Mouse (Mus musculus): Measurements from ENCODE around the gene Zfp120. TPM values are rescaled to one million over a fixed set of nuclear protein-coding genes. Genes with fewer than 3 reads are reported as not detected.

Zfp120 gene
- 7.8 TPM for polyA plus RNA-seq (2014; fragmentation: Illumina TruSeq; extraction: RNeasy Lipid Tissue Mini Kit (QIAGEN cat#74804); ENCODE audit: insufficient read depth, low read depth, low replicate concordance)

GRCm38 (mm10) chr2:150136435-150136897 lies at the start of gene Zfp120:
Gene Zfp120, minus strand, starts transcription at chr2:150136708.

GRCm38 (mm10) chr2:150181570-150181999 lies 45.1 kb upstream of the Zfp120 start, which contains the start of gene Gm14139:
Gene Gm14139, plus strand, starts transcription at chr2:150181755.

GRCm38 (mm10) chr2:150179579-150179978 lies 43.1 kb upstream of the Zfp120 start, which contains the start of gene Gm10770:
Gene Gm10770, minus strand, starts transcription at chr2:150179679.

Other genes starting within 250 kb of the Zfp120 start
- gene Gm10770, start 43.0 kb upstream of the Zfp120 start, polyA plus RNA-seq (2014; fragmentation: Illumina TruSeq; extraction: RNeasy Lipid Tissue Mini Kit (QIAGEN cat#74804); ENCODE audit: insufficient read depth, low read depth, low replicate concordance), result not detected
- not detected for gene Gm14139, start 45.0 kb upstream of the Zfp120 start, polyA plus RNA-seq (2014; fragmentation: Illumina TruSeq; extraction: RNeasy Lipid Tissue Mini Kit (QIAGEN cat#74804); ENCODE audit: insufficient read depth, low read depth, low replicate concordance)
- 1.3 TPM for gene Zfp937, start 81.4 kb upstream of the Zfp120 start, polyA plus RNA-seq (2014; fragmentation: Illumina TruSeq; extraction: RNeasy Lipid Tissue Mini Kit (QIAGEN cat#74804); ENCODE audit: insufficient read depth, low read depth, low replicate concordance)
- 1.3 TPM for gene Gm21994, start 118.9 kb upstream of the Zfp120 start, polyA plus RNA-seq (2014; fragmentation: Illumina TruSeq; extraction: RNeasy Lipid Tissue Mini Kit (QIAGEN cat#74804); ENCODE audit: insufficient read depth, low read depth, low replicate concordance)
- gene Gm14124, start 120.8 kb upstream of the Zfp120 start, polyA plus RNA-seq (2014; fragmentation: Illumina TruSeq; extraction: RNeasy Lipid Tissue Mini Kit (QIAGEN cat#74804); ENCODE audit: insufficient read depth, low read depth, low replicate concordance), result not detected
- gene Gm10130, start 187.0 kb upstream of the Zfp120 start, polyA plus RNA-seq (2014; fragmentation: Illumina TruSeq; extraction: RNeasy Lipid Tissue Mini Kit (QIAGEN cat#74804); ENCODE audit: insufficient read depth, low read depth, low replicate concordance), result not detected
- 1.1 TPM for gene 3300002I08Rik, start 226.1 kb upstream of the Zfp120 start, polyA plus RNA-seq (2014; fragmentation: Illumina TruSeq; extraction: RNeasy Lipid Tissue Mini Kit (QIAGEN cat#74804); ENCODE audit: insufficient read depth, low read depth, low replicate concordance)